Mouse (Mus musculus) liver, adult 2 months (tissue): ENCODE results near the gene Clic4.
A peak's percentile ranks its signal among the peaks of the same experiment; 100 is the strongest.

Experiments used
- CTCF ChIP-seq: fragments of 200-500 bp; IDR thresholded peaks from 2 replicates; pipeline ENCODE4 v1.5.1; 2011; ENCODE audit warnings: low read depth, low read length, control low read depth
- POLR2A ChIP-seq: fragments of 200-500 bp; IDR thresholded peaks from 2 replicates; pipeline ENCODE4 v1.6.1; 2011; ENCODE audit warnings: low read length, control low read depth; ENCODE audit not compliant: insufficient read depth; ENCODE audit errors: extremely low read depth

DNA sequence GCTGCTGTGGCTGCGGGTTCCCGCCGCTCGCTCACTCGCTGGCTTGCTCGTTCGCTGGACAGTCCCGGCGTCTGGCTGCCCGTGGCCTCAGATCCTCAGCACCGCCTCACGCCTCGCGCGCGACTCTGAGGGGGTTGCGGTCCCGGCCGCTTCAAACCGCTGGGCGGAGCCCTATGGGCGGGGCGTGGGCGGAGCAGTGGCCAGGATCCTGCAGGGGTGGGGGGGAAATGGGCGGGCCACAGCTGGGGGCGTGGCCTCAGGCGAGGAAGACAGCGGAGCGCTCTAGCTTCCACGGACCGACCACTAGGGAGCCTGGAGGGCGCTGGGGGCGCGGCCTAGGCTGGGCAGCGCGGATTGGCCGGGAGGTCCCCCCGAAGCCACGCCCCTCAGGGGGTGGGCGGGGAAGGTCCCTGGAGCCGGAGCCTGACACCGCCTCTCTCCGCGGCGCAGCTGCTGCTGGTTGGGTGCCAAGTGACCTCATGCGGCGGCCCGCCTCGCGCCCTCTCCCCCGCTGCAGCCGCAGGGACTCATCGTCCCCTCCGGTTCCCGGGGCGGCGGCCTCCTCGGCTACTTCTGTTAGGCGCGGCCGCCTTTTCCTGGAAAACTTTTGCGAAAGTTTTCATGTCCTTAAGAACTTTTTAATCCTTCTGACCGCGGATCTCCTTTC, at the start of gene Clic4:
- TF ChIP-seq CTCF: peak; percentile 14; the same call in 1 of the 2 replicates
- peak; percentile 100 for TF ChIP-seq POLR2A
